Mouse (Mus musculus) CH12.LX (cell line): Measurements from ENCODE around the gene Trim66. TPM values are rescaled to one million over a fixed set of nuclear protein-coding genes. Genes with fewer than 3 reads are reported as not detected.

Experiments used
- DNase-seq: peaks from one replicate; pipeline ENCODE4 v3.0.0-alpha.2; 2013; ENCODE audit errors: extremely low read depth
- H3K27ac ChIP-seq: 2 replicates; pipeline ENCODE4 v1.5.1; 2012; ENCODE audit warnings: low read depth, mild to moderate bottlenecking, control low read depth, moderate library complexity; ENCODE audit not compliant: insufficient read depth
- H3K27me3 ChIP-seq: replicated peaks from 2 replicates; pipeline ENCODE3; 2012; ENCODE audit warnings: inconsistent platforms
- H3K36me3 ChIP-seq, 2 experiments: replicated peaks in 1 of 2; 2 replicates each; pipeline versions ENCODE3 to v1.6.1; 2012; ENCODE audit warnings: inconsistent platforms in 1 of 2, low read length in 1 of 2, mild to moderate bottlenecking in 1 of 2, mixed read lengths in 1 of 2, moderate library complexity in 1 of 2; ENCODE audit not compliant: control insufficient read depth in 1 of 2, insufficient read depth in 1 of 2
- H3K4me1 ChIP-seq, 2 experiments: 2 replicates each; pipeline ENCODE4 v1.6.1; 2012; ENCODE audit warnings: inconsistent platforms in 1 of 2, moderate library complexity in 1 of 2; ENCODE audit not compliant: insufficient read depth in 2 of 2, control insufficient read depth in 1 of 2
- H3K4me2 ChIP-seq: 2 replicates; pipeline ENCODE4 v1.6.1; 2012; ENCODE audit warnings: low read depth, mild to moderate bottlenecking, control low read depth; ENCODE audit not compliant: poor library complexity, insufficient read depth, severe bottlenecking
- H3K4me3 ChIP-seq, 3 experiments: fragments of 150-350 bp in 1 of 3; sonication (generic) in 1 of 3; replicated peaks in 1 of 3; 2 replicates each; pipeline versions ENCODE3 to v1.5.1; 2011 to 2012; ENCODE audit warnings: low read depth in 2 of 3, low read length in 2 of 3, mild to moderate bottlenecking in 2 of 3, moderate library complexity in 2 of 3, control low read depth in 1 of 3, improper control_type of control experiment in 1 of 3, inconsistent platforms in 1 of 3, mixed read lengths in 1 of 3; ENCODE audit not compliant: poor library complexity in 1 of 3
- H3K79me2 ChIP-seq: replicated peaks from 2 replicates; pipeline ENCODE4 v1.6.1; 2012; ENCODE audit warnings: mild to moderate bottlenecking, moderate library complexity; ENCODE audit not compliant: control insufficient read depth, poor library complexity, insufficient read depth, severe bottlenecking; ENCODE audit errors: extremely low read depth
- H3K9ac ChIP-seq: 2 replicates; pipeline ENCODE4 v1.6.1; 2012; ENCODE audit warnings: low read depth, mild to moderate bottlenecking, control low read depth, moderate library complexity; ENCODE audit not compliant: insufficient read depth
- H3K9me3 ChIP-seq: replicated peaks from 2 replicates; pipeline ENCODE3; 2012; ENCODE audit warnings: low read length, inconsistent platforms, mixed read lengths
- CHD2 ChIP-seq: IDR thresholded peaks from 2 replicates; pipeline ENCODE4 v1.6.1; 2011; ENCODE audit warnings: low read length, improper control_type of control experiment
- CTCF ChIP-seq, 2 experiments: IDR thresholded peaks in 1 of 2; conservative IDR thresholded peaks in 1 of 2; 2 replicates each; pipeline ENCODE4 v1.5.1; 2011 to 2012; ENCODE audit warnings: low read depth in 2 of 2, low read length in 2 of 2, improper control_type of control experiment in 1 of 2, inconsistent platforms in 1 of 2, mild to moderate bottlenecking in 1 of 2, moderate library complexity in 1 of 2
- ETS1 ChIP-seq: conservative IDR thresholded peaks from 2 replicates; pipeline ENCODE4 v1.6.1; 2012; ENCODE audit warnings: low read depth, mild to moderate bottlenecking, inconsistent platforms, low read length, improper control_type of control experiment, moderate library complexity
- HCFC1 ChIP-seq: IDR thresholded peaks from 2 replicates; pipeline ENCODE4 v1.6.1; 2012; ENCODE audit warnings: low read depth, mild to moderate bottlenecking, inconsistent platforms, low read length, improper control_type of control experiment
- JUND ChIP-seq: conservative IDR thresholded peaks from 2 replicates; pipeline ENCODE4 v1.6.1; 2011; ENCODE audit warnings: low read depth, low read length, improper control_type of control experiment
- KAT2A ChIP-seq: IDR thresholded peaks from 2 replicates; pipeline ENCODE4 v1.6.1; 2012; ENCODE audit warnings: low read length, improper control_type of control experiment, inconsistent platforms; ENCODE audit not compliant: insufficient replicate concordance
- MAFK ChIP-seq: IDR thresholded peaks from 2 replicates; pipeline ENCODE4 v1.6.1; 2011; ENCODE audit warnings: low read length, improper control_type of control experiment; ENCODE audit not compliant: insufficient replicate concordance
- MAX ChIP-seq: IDR thresholded peaks from 2 replicates; pipeline ENCODE4 v1.6.1; 2011; ENCODE audit warnings: low read length, improper control_type of control experiment
- MAZ ChIP-seq: IDR thresholded peaks from 2 replicates; pipeline ENCODE4 v1.6.1; 2012; ENCODE audit warnings: low read depth, mild to moderate bottlenecking, inconsistent platforms, low read length, improper control_type of control experiment, moderate library complexity
- MEF2A ChIP-seq: IDR thresholded peaks from 2 replicates; pipeline ENCODE4 v1.6.1; 2014; ENCODE audit warnings: low read depth, mild to moderate bottlenecking, inconsistent platforms, low read length, improper control_type of control experiment, borderline replicate concordance
- NELFE ChIP-seq: IDR thresholded peaks from 2 replicates; pipeline ENCODE4 v1.6.1; 2011; ENCODE audit warnings: low read depth, low read length, improper control_type of control experiment
- NRF1 ChIP-seq: IDR thresholded peaks from 2 replicates; pipeline ENCODE4 v1.6.1; 2014; ENCODE audit warnings: low read depth, mild to moderate bottlenecking, inconsistent platforms, low read length, improper control_type of control experiment, moderate library complexity
- PAX5 ChIP-seq: IDR thresholded peaks from 2 replicates; pipeline ENCODE4 v1.6.1; 2012; ENCODE audit warnings: low read length, inconsistent platforms, mixed read lengths
- POLR2A ChIP-seq: IDR thresholded peaks from 2 replicates; pipeline ENCODE4 v1.6.1; 2011; ENCODE audit warnings: low read depth, mild to moderate bottlenecking, improper control_type of control experiment, low read length
- POLR2AphosphoS2 ChIP-seq: IDR thresholded peaks from 2 replicates; pipeline ENCODE4 v1.6.1; 2011; ENCODE audit warnings: low read depth, low read length, improper control_type of control experiment
- RCOR1 ChIP-seq: conservative IDR thresholded peaks from 2 replicates; pipeline ENCODE4 v1.6.1; 2012; ENCODE audit warnings: low read depth, mild to moderate bottlenecking, inconsistent platforms, low read length, improper control_type of control experiment
- SIN3A ChIP-seq: IDR thresholded peaks from 2 replicates; pipeline ENCODE4 v1.6.1; 2012; ENCODE audit warnings: low read length, improper control_type of control experiment, inconsistent platforms
- TBP ChIP-seq: conservative IDR thresholded peaks from 2 replicates; pipeline ENCODE4 v1.6.1; 2011; ENCODE audit warnings: low read depth, low read length, improper control_type of control experiment
- UBTF ChIP-seq: IDR thresholded peaks from 2 replicates; pipeline ENCODE4 v1.6.1; 2012; ENCODE audit warnings: low read depth, mild to moderate bottlenecking, inconsistent platforms, low read length, improper control_type of control experiment, moderate library complexity
- USF1 ChIP-seq: IDR thresholded peaks from 2 replicates; pipeline ENCODE4 v1.6.1; 2014; ENCODE audit warnings: low read depth, mild to moderate bottlenecking, inconsistent platforms, low read length, improper control_type of control experiment
- ZC3H11A ChIP-seq: IDR thresholded peaks from 2 replicates; pipeline ENCODE4 v1.6.1; 2012; ENCODE audit warnings: low read depth, mild to moderate bottlenecking, inconsistent platforms, low read length, improper control_type of control experiment
- ZKSCAN1 ChIP-seq: IDR thresholded peaks from 2 replicates; pipeline ENCODE4 v1.6.1; 2012; ENCODE audit warnings: low read depth, inconsistent platforms, low read length, improper control_type of control experiment, borderline replicate concordance
- ZNF384 ChIP-seq: IDR thresholded peaks from 2 replicates; pipeline ENCODE4 v1.6.1; 2012; ENCODE audit warnings: low read depth, low read length, improper control_type of control experiment, inconsistent platforms
- dilution Hi-C: fragments of 300-500 bp; cut with MboI; formaldehyde crosslinking; loops from 2 replicates; pipeline ENCODE4 v1.14.3; 2020; ENCODE audit warnings: low sequenced_read_pairs; ENCODE audit not compliant: extremely low pct_unique_long_range_greater_than_20kb, extremely low pct_ligation_motif_present
- in situ Hi-C: fragments of 300-500 bp; cut with MboI; formaldehyde crosslinking; loops from 3 replicates; pipeline ENCODE4 v1.14.3; 2019; ENCODE audit warnings: low sequenced_read_pairs, low pct_ligation_motif_present, low pct_unique_long_range_greater_than_20kb, mixed read lengths
- polyA plus RNA-seq: library from polyadenylated mRNA; unstranded; fragments of >175 nt; gene quantifications from 2 replicates; pipeline ENCODE4 v1.2.1, GENCODE M21; 2012; ENCODE audit warnings: low read depth; ENCODE audit not compliant: insufficient read length
- total RNA-seq, 2 experiments: library from RNA; depleted of rRNA; stranded (reverse); fragments of 300-350 nt in 1 of 2; fragments of >200 nt in 1 of 2; gene quantifications; 2 replicates each; pipeline ENCODE4 v1.2.3; 2012 to 2014

The Trim66 gene
- total and polyA plus RNA-seq, 3 experiments = 0.08 to 0.67 (median 0.12) TPM

DNA sequence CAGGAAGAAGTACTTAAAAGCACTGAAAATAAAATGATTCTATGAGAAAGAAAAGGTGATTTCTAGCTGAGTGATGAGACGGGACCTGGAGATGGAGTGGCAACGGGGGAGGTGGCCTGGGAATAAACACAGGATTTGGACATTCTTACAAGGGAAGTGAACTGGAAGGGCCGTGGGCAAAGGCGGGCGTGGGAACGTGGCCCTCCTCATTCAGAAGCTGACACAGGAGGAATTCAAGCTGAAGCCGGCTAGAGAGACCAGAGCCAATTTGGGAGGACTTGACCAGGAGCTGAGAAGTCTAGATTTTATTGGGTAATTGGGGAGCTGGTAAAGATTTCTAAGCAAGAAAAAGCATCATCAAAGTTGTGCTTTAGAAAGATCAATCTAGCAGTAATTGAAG is 102.4 kb downstream of the Trim66 start:
- no peak overlapping the region for H3K9ac ChIP-seq
- TF ChIP-seq ZNF384 (no peak), KAT2A (no peak), TBP (no peak), SIN3A (no peak), MAZ (no peak), MAX (no peak), RCOR1 (no peak), PAX5 (no peak), NELFE (no peak), CHD2 (no peak)
- H3K27ac ChIP-seq = no peak overlapping the region
- dilution Hi-C loops = no loop called here
- no peak overlapping the region for H3K4me2 ChIP-seq
- no peaks in the 10 kb centered on the region for H3K36me3 ChIP-seq
- in situ Hi-C loops = loop anchor here (25.0 kb wide), 1 partner anchor 168 kb away; no protein-coding TSS in a partner anchor
- H3K4me3 ChIP-seq = no peak overlapping the region
- no peaks in the 10 kb centered on the region for H3K79me2 ChIP-seq
- DNase-seq = no peak
- no peaks in the 10 kb centered on the region for H3K9me3 ChIP-seq
- no peaks in the 10 kb centered on the region for H3K4me1 ChIP-seq
- H3K27me3 ChIP-seq = no peaks in the 10 kb centered on the region

DNA sequence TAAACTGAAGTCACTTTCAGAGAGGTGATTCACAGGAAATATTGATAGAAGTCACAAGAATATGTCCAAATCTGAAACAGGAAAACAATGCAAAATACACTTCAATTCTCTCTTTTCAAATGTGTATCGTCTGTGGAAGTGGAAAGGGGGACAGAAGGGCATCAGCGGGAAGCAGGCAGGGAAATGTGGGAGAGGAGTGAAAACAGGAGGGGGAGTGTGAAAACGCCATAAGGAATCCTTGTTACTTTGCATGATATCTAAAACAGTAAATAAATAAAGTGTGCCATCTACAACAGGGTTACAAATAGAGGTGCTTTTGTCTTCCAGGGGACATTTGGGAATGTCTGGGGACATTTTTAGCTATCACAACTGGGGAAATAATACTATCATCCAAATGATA is 108.6 kb downstream of the Trim66 start:
- dilution Hi-C loops = no loop called here
- in situ Hi-C loops = no loop called here

More for the DNA sequence above, 108.6 kb downstream of the Trim66 start:
- no peaks in the 10 kb centered on the region for H3K79me2 ChIP-seq
- DNase-seq = no peak
- TF ChIP-seq SIN3A (no peak), HCFC1 (no peak), JUND (no peak), ETS1 (no peak), RCOR1 (no peak), ZNF384 (no peak), POLR2AphosphoS2 (no peak), ZC3H11A (no peak), NRF1 (no peak), USF1 (no peak), MEF2A (no peak), ZKSCAN1 (no peak), POLR2A (no peak), MAFK (no peak), UBTF (no peak), MAZ (no peak), CTCF (conservative IDR thresholded peaks at IDR 0.05 in 1 of 2, IDR thresholded peaks at IDR 0.05 in 1 of 2; ENCODE audit: low read depth in 2 of 2, low read length in 2 of 2) (no peak)
- H3K9ac ChIP-seq = no peak overlapping the region
- H3K36me3 ChIP-seq = no peaks in the 10 kb centered on the region
- no peaks in the 10 kb centered on the region for H3K4me1 ChIP-seq
- no peak overlapping the region for H3K4me2 ChIP-seq
- no peak overlapping the region for H3K27ac ChIP-seq
- peaks cover 3% of the 10 kb centered on the region for H3K27me3 ChIP-seq
- H3K4me3 ChIP-seq = no peak overlapping the region
- H3K9me3 ChIP-seq = no peaks in the 10 kb centered on the region

Other genes with a start within 250 kb of the Trim66 start
- gene Stk33, start 69.1 kb downstream of the Trim66 start, total RNA-seq (2012; rRNA removed) = not detected in 2 replicates
- not detected in 2 replicates for gene Stk33, start 69.1 kb downstream of the Trim66 start, total RNA-seq (2014; rRNA removed)
- not detected in 2 replicates for gene Stk33, start 69.1 kb downstream of the Trim66 start, polyA plus RNA-seq
- gene Rpl27a, start 11.0 kb upstream of the Trim66 start, total RNA-seq (2012; rRNA removed) = 1,338 and 1,365 TPM in 2 replicates
- 929 and 1,216 TPM in 2 replicates for gene Rpl27a, start 11.0 kb upstream of the Trim66 start, total RNA-seq (2014; rRNA removed)
- 230 and 249 TPM in 2 replicates for gene Rpl27a, start 11.0 kb upstream of the Trim66 start, polyA plus RNA-seq
- 1.6 and 1.9 TPM in 2 replicates for gene St5, start 195.5 kb upstream of the Trim66 start, total RNA-seq (2012; rRNA removed)
- 1.3 and 1.5 TPM in 2 replicates for gene St5, start 195.5 kb upstream of the Trim66 start, total RNA-seq (2014; rRNA removed)
- gene St5, start 195.5 kb upstream of the Trim66 start, polyA plus RNA-seq = 3.4 and 4.1 TPM in 2 replicates
- gene Akip1, start 195.6 kb upstream of the Trim66 start, total RNA-seq (2012; rRNA removed) = 34.5 and 35.0 TPM in 2 replicates
- 38.5 and 42.5 TPM in 2 replicates for gene Akip1, start 195.6 kb upstream of the Trim66 start, total RNA-seq (2014; rRNA removed)
- 46.2 and 51.5 TPM in 2 replicates for gene Akip1, start 195.6 kb upstream of the Trim66 start, polyA plus RNA-seq
- not detected in 2 replicates for gene BC051019, start 215.7 kb upstream of the Trim66 start, total RNA-seq (2012; rRNA removed)
- gene BC051019, start 215.7 kb upstream of the Trim66 start, total RNA-seq (2014; rRNA removed) = 0.17 TPM in 1 of 2 replicates, not detected in the other
- gene BC051019, start 215.7 kb upstream of the Trim66 start, polyA plus RNA-seq = 0.33 TPM in 2 replicates
- not detected in 2 replicates for gene Ascl3, start 223.6 kb upstream of the Trim66 start, total RNA-seq (2012; rRNA removed)
- not detected in 2 replicates for gene Ascl3, start 223.6 kb upstream of the Trim66 start, total RNA-seq (2014; rRNA removed)
- not detected in 2 replicates for gene Ascl3, start 223.6 kb upstream of the Trim66 start, polyA plus RNA-seq
- 24.8 and 26.6 TPM in 2 replicates for gene Tmem9b, start 244.7 kb upstream of the Trim66 start, total RNA-seq (2012; rRNA removed)
- gene Tmem9b, start 244.7 kb upstream of the Trim66 start, total RNA-seq (2014; rRNA removed) = 35.6 and 40.3 TPM in 2 replicates
- gene Tmem9b, start 244.7 kb upstream of the Trim66 start, polyA plus RNA-seq = 23.4 and 25.6 TPM in 2 replicates